Comparison of ENCODE assay signal across 20 mouse cellular contexts in the genomic region with DNA sequence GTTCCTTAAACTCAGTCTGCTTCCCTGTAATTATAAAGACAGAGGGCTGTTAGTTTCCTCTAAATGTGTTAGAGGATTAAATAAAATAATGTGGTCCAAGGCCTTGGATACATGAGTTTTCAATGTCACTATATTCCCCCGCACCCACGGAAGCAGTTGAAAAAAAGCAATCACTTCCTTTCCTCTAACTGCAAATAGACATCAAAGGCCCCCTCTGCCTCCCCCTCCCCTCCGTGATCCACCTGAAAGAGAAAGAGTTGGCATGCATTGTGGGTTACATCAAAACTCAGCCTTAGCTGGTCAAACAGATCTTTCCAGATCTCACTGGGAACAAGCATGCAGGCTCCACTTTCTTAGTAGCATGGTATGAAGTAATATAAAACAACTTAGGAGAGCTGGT.
DNase-seq lines count a peak whose midpoint lies in the region; ATAC-seq lines count a peak whose summit lies in the region.
"Had no signal": no experiment of that assay in that cellular context is flagged by ENCODE, and none has a peak within 500 bp of the region (broad histone marks: within the 10 kb centered on the region; RNA-seq: fewer than 3 reads in every experiment).

No protein-coding gene starts in this region.

- H3K9me3 ChIP-seq in heart, embryonic 12.5 days (replicated peaks): no peaks in the 10 kb centered on the region
- no peaks in the 10 kb centered on the region for H3K9me3 ChIP-seq in kidney, embryonic 16.5 days (ENCODE audit: low read length)
- no peaks in the 10 kb centered on the region for H3K9me3 ChIP-seq in stomach, embryonic 15.5 days
- H3K9me3 ChIP-seq: forebrain, embryonic 15.5 days; limb, embryonic 10.5 days; midbrain, embryonic 15.5 days had no signal

- ATAC-seq in heart, embryonic 12.5 days (ENCODE audit: insufficient number of reproducible peaks, low FRiP score): no peak
- no peak for ATAC-seq in kidney, embryonic 16.5 days (ENCODE audit: low FRiP score, low TSS enrichment)
- no peak for ATAC-seq in stomach, embryonic 15.5 days (ENCODE audit: insufficient read depth, low FRiP score, low read depth)
- ATAC-seq: forebrain, embryonic 15.5 days; hindbrain, embryonic 16.5 days; midbrain, embryonic 15.5 days had no signal

- peaks cover 28% of the 10 kb centered on the region for H3K4me1 ChIP-seq in heart, embryonic 12.5 days (replicated peaks)
- peaks cover 23% of the 10 kb centered on the region for H3K4me1 ChIP-seq in kidney, embryonic 16.5 days (ENCODE audit: insufficient read depth, low read length)
- peaks cover 10% of the 10 kb centered on the region for H3K4me1 ChIP-seq in stomach, embryonic 15.5 days

- H3K27ac ChIP-seq in heart, embryonic 12.5 days (ENCODE audit: poor library complexity, severe bottlenecking): no peak overlapping the region
- H3K27ac ChIP-seq in kidney, embryonic 16.5 days (ENCODE audit: low read length): peak overlapping the region; percentile 63; the same call in 1 of the 2 replicates
- 0 out of 2 replicates have a peak overlapping the region, but pooled peaks have one; percentile 63 for H3K27ac ChIP-seq in stomach, embryonic 15.5 days
- H3K27ac ChIP-seq: forebrain, embryonic 15.5 days; midbrain, embryonic 15.5 days had no signal

- H3K4me3 ChIP-seq in heart, embryonic 12.5 days: no peak overlapping the region
- H3K4me3 ChIP-seq in kidney, embryonic 16.5 days (ENCODE audit: low read length): no peak overlapping the region
- no peak overlapping the region for H3K4me3 ChIP-seq in stomach, embryonic 15.5 days (replicated peaks)
- H3K4me3 ChIP-seq: erythroblast, embryonic 14.5 days; forebrain, embryonic 15.5 days; limb, embryonic 10.5 days; midbrain, embryonic 15.5 days; myocyte had no signal

- no peak overlapping the region for H3K9ac ChIP-seq in heart, embryonic 12.5 days
- no peak overlapping the region for H3K9ac ChIP-seq in kidney, embryonic 16.5 days (replicated peaks; ENCODE audit: low read length)
- no peak overlapping the region for H3K9ac ChIP-seq in stomach, embryonic 15.5 days
- H3K9ac ChIP-seq: forebrain, embryonic 15.5 days; midbrain, embryonic 15.5 days had no signal

- H3K4me2 ChIP-seq in heart, embryonic 12.5 days: no peak overlapping the region
- no peak overlapping the region for H3K4me2 ChIP-seq in kidney, embryonic 16.5 days (replicated peaks; ENCODE audit: low read depth, low read length)
- no peak overlapping the region for H3K4me2 ChIP-seq in stomach, embryonic 15.5 days
- H3K4me2 ChIP-seq: forebrain, embryonic 15.5 days; liver, embryonic 11.5 days; midbrain, embryonic 15.5 days had no signal

- 75% methylated on average over 3 of the region's 3 CpGs for WGBS in heart, embryonic 12.5 days
- 61% methylated on average over 3 of the region's 3 CpGs for WGBS in kidney, embryonic 16.5 days
- WGBS in stomach, embryonic 15.5 days: 62% methylated on average over 3 of the region's 3 CpGs

- H3K27me3 ChIP-seq in heart, embryonic 12.5 days (replicated peaks): no peaks in the 10 kb centered on the region
- H3K27me3 ChIP-seq in kidney, embryonic 16.5 days (ENCODE audit: insufficient read depth, low read length): no peaks in the 10 kb centered on the region
- H3K27me3 ChIP-seq in stomach, embryonic 15.5 days (replicated peaks): no peaks in the 10 kb centered on the region
- H3K27me3 ChIP-seq: forebrain, embryonic 15.5 days; midbrain, embryonic 15.5 days had no signal

- no peaks in the 10 kb centered on the region for H3K36me3 ChIP-seq in heart, embryonic 12.5 days
- H3K36me3 ChIP-seq in kidney, embryonic 16.5 days (ENCODE audit: insufficient read depth, low read length): no peaks in the 10 kb centered on the region
- no peaks in the 10 kb centered on the region for H3K36me3 ChIP-seq in stomach, embryonic 15.5 days
- H3K36me3 ChIP-seq: forebrain, embryonic 15.5 days; limb, embryonic 10.5 days; midbrain, embryonic 15.5 days had no signal

- DNase-seq in heart, adult 8-10 months (ENCODE audit: low spot score): peak; percentile 44
- DNase-seq in kidney, adult 8-10 months: no peak
- peak; percentile 16 for DNase-seq in heart, postnatal 4 days
- DNase-seq in liver: no peak
- DNase-seq in urinary bladder, adult 18-20 months (ENCODE audit: low spot score in 2 of 2): no peak
- DNase-seq: cerebellum, adult 8-10 months; gastrocnemius, postnatal 36 days; lung, adult 18-20 months; lung, postnatal 36 days; spleen, adult 18-20 months had no signal

Comparison
In these comparisons a context has a peak if more than half of its experiments do, and no peak if none do; other contexts are left out.
1. DNase-seq: peak in heart, adult 8-10 months (single experiment) and heart, postnatal 4 days (single experiment); none in kidney, adult 8-10 months (0 of 2), liver (single experiment) and urinary bladder, adult 18-20 months (0 of 2).